Mouse (Mus musculus) lung, adult 2 months (tissue): ENCODE results near the gene Rc3h1. TPM values are rescaled to one million over a fixed set of nuclear protein-coding genes. Genes with fewer than 3 reads are reported as not detected.

ENCODE experiments used
- DNase-seq: peaks from one replicate; pipeline ENCODE4 v3.0.0; 2022
- H3K4me1 ChIP-seq: fragments of 200-500 bp; 2 replicates; pipeline ENCODE4 v1.6.1; 2011; ENCODE audit warnings: low read length; ENCODE audit not compliant: control insufficient read depth, insufficient read depth
- H3K4me3 ChIP-seq: fragments of 200-500 bp; replicated peaks from 2 replicates; pipeline ENCODE3; 2011; ENCODE audit warnings: low read depth, mild to moderate bottlenecking, control low read depth, low read length; ENCODE audit errors: extremely low read depth
- CTCF ChIP-seq: fragments of 200-500 bp; IDR thresholded peaks from 2 replicates; pipeline ENCODE4 v1.5.1; 2011; ENCODE audit warnings: mild to moderate bottlenecking, low read length, control low read depth; ENCODE audit not compliant: insufficient read depth
- POLR2A ChIP-seq: fragments of 200-500 bp; IDR thresholded peaks from 2 replicates; pipeline ENCODE4 v1.6.1; 2011; ENCODE audit warnings: low read depth, mild to moderate bottlenecking, control low read depth, low read length, borderline replicate concordance; ENCODE audit errors: extremely low read depth
- WGBS: fragments of 180-500 bp; shearing (Covaris S2); methylation state at CpG from one replicate; pipeline ENCODE4 v1.1.7; 2018; 5-methylcytosine and 5-hydroxymethylcytosine counted together
- polyA plus RNA-seq: library from polyadenylated mRNA; depleted of rRNA; stranded (reverse); fragments of >200 nt; gene quantifications from 2 replicates; pipeline ENCODE4 v1.2.3, GENCODE M21; 2012

Gene Rc3h1
- polyA plus RNA-seq, 1 experiment: 16.0 TPM

GRCm38 (mm10) chr1:160933896-160934482, 27.8 kb downstream of the Rc3h1 start:
- WGBS: 59% methylated on average over 4 of the region's 4 CpGs
- H3K4me1 ChIP-seq: no peaks in the 10 kb centered on the region
- no peak for DNase-seq
- no peak overlapping the region for H3K4me3 ChIP-seq
- no peak for TF ChIP-seq POLR2A
- TF ChIP-seq CTCF: no peak

- WGBS: 95% methylated on average over 6 of the region's 6 CpGs
- no peak for DNase-seq
- H3K4me1 ChIP-seq: no peaks in the 10 kb centered on the region
- H3K4me3 ChIP-seq: no peak overlapping the region
- TF ChIP-seq CTCF (no peak), POLR2A (no peak)
Observed at GRCm38 (mm10) chr1:160935551-160935950, 29.3 kb downstream of the Rc3h1 start.

GRCm38 (mm10) chr1:160963199-160963598, 57.0 kb downstream of the Rc3h1 start:
- DNase-seq: no peak
- Histone ChIP-seq H3K4me3 (no peak overlapping the region), H3K4me1 (no peaks in the 10 kb centered on the region)
- TF ChIP-seq POLR2A (no peak), CTCF (no peak)
- 93% methylated on average over 7 of the region's 7 CpGs for WGBS

GRCm38 (mm10) chr1:160967268-160967667, 61.0 kb downstream of the Rc3h1 start:
- H3K4me3 ChIP-seq: no peak overlapping the region
- no peak for TF ChIP-seq CTCF
- TF ChIP-seq POLR2A: no peak
- DNase-seq: no peak
- H3K4me1 ChIP-seq: no peaks in the 10 kb centered on the region
- 66% methylated on average over 1 of the region's 1 CpGs for WGBS

GRCm38 (mm10) chr1:160968643-160969042, 62.4 kb downstream of the Rc3h1 start:
- no peak for TF ChIP-seq POLR2A
- no peak for TF ChIP-seq CTCF
- DNase-seq: no peak
- Histone ChIP-seq H3K4me1 (no peaks in the 10 kb centered on the region), H3K4me3 (no peak overlapping the region)
- WGBS: 59% methylated on average over 5 of the region's 5 CpGs

- TF ChIP-seq POLR2A (no peak), CTCF (no peak)
- Histone ChIP-seq H3K4me3 (no peak within 1 kb of the TSS), H3K4me1 (no peaks in the 10 kb centered on the region)
- DNase-seq: no peak
- 84% methylated on average over 4 of the region's 4 CpGs for WGBS
Observed at GRCm38 (mm10) chr1:160978071-160978735, 72.0 kb downstream of the Rc3h1 start, which contains the start of gene Serpinc1. Gene Serpinc1 (plus strand): TSS chr1:160978585.

- 62% methylated on average over 5 of the region's 5 CpGs for WGBS
- Histone ChIP-seq H3K4me1 (no peaks in the 10 kb centered on the region), H3K4me3 (no peak overlapping the region)
- no peak for TF ChIP-seq POLR2A
- no peak for TF ChIP-seq CTCF
- no peak for DNase-seq
Observed at GRCm38 (mm10) chr1:160980021-160980420, 73.8 kb downstream of the Rc3h1 start.

GRCm38 (mm10) chr1:160980537-160981234, 74.5 kb downstream of the Rc3h1 start:
- DNase-seq: no peak
- no peak overlapping the region for H3K4me3 ChIP-seq
- 58% methylated on average over 8 of the region's 8 CpGs for WGBS
- TF ChIP-seq POLR2A (no peak), CTCF (no peak)
- no peaks in the 10 kb centered on the region for H3K4me1 ChIP-seq

- no peak for TF ChIP-seq CTCF
- no peak for DNase-seq
- no peak overlapping the region for H3K4me3 ChIP-seq
- no peaks in the 10 kb centered on the region for H3K4me1 ChIP-seq
- 82% methylated on average over 4 of the region's 4 CpGs for WGBS
Observed at GRCm38 (mm10) chr1:160981337-160981736, 75.1 kb downstream of the Rc3h1 start.
